Mouse (Mus musculus) layer of hippocampus, adult 18-20 months (tissue): ENCODE results near the gene Fopnl. TPM values are rescaled to one million over a fixed set of nuclear protein-coding genes. Genes with fewer than 3 reads are reported as not detected.

ENCODE experiments used
- DNase-seq, 2 experiments: peaks; one replicate each; pipeline ENCODE4 v3.0.0; 2022; ENCODE audit warnings: low spot score in 2 of 2
- total RNA-seq, 2 experiments: library from RNA; stranded (reverse); gene quantifications; 2 replicates each; pipeline ENCODE4 v1.2.3; 2021

Fopnl gene
- total RNA-seq, 2 experiments from 2014 or later = 51.5 to 55.7 TPM

DNA sequence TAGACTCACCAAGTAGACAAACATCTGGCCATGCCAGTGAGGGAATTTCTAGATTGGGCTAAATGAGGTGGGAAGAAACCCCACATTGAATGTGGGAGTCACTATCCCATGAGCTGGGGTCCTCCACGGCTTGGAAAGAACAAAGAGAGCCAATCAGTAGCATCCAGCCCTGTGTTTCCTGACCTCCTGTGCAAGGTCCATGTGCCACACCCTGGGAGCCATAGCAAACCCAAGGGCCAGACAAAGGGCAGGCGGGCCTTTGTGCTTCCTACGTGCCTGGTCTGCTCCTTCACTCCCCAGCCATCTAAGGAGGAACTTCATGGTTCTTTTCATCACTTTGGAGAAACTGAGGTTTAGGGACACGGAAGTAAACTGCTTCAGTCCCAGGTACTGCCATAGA is 64.3 kb downstream of the Fopnl start:
- no peak for DNase-seq

GRCm38 (mm10) chr16:14249913-14250312 is 67.3 kb downstream of the Fopnl start:
- no peak for DNase-seq

Other genes with a start within 250 kb of the Fopnl start
- gene Nde1, start 154.1 kb downstream of the Fopnl start, total RNA-seq = 10 to 100 TPM; 29.0 TPM
- 100 to 1,000 TPM; 131 to 142 TPM for gene Marf1, start 154.1 kb downstream of the Fopnl start, total RNA-seq
- gene Myh11, start 26.0 kb downstream of the Fopnl start, total RNA-seq = 1 to 10 TPM; 2.2 to 3.4 TPM
- gene Abcc1, start 44.2 kb upstream of the Fopnl start, total RNA-seq = 10 to 100 TPM; 11.1 to 11.8 TPM
- gene A630010A05Rik, start 244.9 kb upstream of the Fopnl start, total RNA-seq = not detected